Mouse (Mus musculus): ENCODE results near the gene Olfr484.

DNA sequence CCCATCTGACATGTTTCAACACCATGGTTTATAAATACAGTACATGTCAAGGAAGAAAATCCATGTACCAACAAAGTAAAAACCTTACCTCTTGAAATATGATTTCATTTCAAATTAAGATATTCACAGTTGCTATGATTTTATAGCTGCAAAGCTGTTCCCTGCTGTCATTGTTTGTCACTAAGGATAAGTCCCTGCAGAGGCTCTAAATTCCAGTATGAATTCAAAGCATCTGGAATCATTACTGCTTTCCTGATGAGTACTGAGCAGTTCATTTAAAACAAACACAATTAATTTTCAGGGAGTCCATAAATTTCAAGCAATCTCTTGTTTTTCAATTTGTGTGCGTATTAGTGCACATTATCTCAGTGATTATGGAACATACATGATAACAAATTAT, 29.8 kb downstream of the Olfr484 start, which contains the start of gene Olfr482:
- TF ChIP-seq ZC3H11A (IDR thresholded peaks at IDR 0.05; ENCODE audit: low read depth, low read length) (no peak), CTCF (conservative IDR thresholded peaks at IDR 0.05 in 1 of 2, IDR thresholded peaks at IDR 0.05 in 1 of 2; ENCODE audit: low read depth in 2 of 2, low read length in 2 of 2) (no peak), ZNF384 (IDR thresholded peaks at IDR 0.05; ENCODE audit: low read depth, low read length) (no peak)
